Mouse (Mus musculus) thymus, postnatal 14 days (tissue): ENCODE data around the gene Atp6v1g3.

ENCODE experiments used
- DNase-seq: peaks from one replicate; pipeline ENCODE4 v3.0.0; 2021

The Atp6v1g3 gene

DNA sequence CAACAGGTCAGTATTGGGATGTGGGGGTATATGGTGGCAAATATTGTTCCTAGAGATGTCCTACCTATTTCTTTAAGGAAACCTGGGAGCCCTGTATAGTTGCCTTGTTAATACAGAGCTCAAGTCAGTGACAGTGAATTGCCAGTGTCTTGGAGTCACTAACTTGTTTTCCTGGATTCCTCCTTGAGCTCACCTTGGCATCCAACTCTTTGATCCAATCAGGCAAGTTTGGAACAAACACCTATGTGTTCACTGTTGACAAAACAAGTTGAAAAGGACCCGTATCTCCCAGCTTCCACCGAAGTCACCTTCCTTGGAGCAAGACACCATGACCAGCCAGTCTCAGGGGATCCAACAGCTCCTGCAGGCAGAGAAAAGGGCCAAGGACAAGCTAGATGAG, at the start of gene Atp6v1g3:
Gene Atp6v1g3, plus strand, starts transcription at position 301 of the 400 bp plus-strand sequence.
- no peak for DNase-seq

DNA sequence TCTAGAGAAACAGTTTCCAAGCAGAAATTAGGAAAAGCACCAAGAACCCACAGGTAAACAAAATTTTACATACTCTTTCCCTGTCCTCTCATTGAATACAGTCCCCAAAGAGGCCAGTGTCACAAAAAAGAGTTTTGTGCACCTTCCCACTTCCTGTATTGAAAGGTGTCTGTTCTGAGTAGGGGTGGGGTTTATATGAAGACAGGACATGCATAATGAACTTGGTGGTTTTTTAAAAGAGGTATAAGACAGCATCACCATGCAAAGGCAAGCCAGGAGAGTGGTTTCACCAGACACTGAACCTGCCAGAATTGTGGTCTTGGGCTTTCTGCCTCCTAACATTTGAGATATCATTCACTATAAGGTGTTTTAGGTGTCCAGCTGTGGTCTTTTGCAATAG, 40.5 kb upstream of the Atp6v1g3 start:
- DNase-seq = peak; percentile 23

DNA sequence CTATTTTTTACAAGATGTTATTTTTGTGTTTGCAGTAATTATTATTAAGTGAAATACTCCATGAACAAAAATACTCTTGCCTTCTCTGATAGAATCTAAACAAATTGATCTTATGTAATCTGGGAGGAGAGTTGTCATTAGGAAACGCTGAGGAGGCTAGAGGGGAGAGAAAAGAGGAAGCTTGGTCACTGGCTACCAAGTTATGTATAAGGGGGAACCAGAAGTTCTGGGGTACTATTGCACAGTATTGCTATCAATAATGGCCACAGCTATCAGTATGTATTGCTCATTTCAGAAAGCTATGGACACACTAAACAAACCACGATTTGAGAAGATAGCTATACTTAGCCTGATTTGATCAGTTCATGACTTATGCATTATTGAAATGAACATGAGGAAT, 36.3 kb upstream of the Atp6v1g3 start:
- no peak for DNase-seq

DNA sequence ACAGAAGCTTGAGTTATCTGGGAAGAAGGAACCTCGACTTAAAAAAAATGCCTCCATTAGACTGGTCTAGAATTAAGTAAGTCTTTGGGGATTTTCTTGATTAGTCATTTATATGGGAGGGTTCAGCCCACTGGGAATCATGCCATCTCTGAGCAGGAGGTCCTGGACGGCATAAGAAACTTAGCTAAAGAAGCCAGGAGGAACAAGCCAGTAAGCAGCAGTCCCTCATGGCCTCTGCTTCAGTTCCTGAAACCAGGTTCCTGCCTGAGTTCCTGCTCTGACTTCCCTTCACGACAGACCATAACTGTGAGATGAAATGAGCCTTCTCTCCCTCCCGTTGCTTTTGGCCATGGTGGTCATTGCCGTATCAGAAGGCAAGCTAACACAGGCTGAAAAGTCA, 29.6 kb upstream of the Atp6v1g3 start:
- no peak for DNase-seq

DNA sequence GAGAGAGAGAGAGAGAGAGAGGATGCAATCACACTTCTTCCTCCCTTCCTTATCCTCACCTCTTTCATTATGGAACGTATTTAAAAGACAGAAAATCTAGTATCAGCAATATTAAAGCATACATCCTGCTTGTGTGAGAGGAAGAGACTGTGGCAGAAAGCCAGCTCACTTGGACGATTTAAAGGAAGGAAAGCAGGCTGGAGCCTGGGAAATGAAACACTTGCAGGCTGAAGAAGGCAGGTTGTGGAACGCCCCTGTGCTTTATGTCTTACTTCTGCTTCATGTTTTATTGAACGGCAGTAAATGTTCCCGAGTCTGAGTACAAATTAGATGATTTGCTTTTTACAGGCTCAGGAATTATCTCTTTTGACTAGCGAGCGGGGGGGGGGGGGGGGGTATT, 29.1 kb upstream of the Atp6v1g3 start:
- DNase-seq = no peak

DNA sequence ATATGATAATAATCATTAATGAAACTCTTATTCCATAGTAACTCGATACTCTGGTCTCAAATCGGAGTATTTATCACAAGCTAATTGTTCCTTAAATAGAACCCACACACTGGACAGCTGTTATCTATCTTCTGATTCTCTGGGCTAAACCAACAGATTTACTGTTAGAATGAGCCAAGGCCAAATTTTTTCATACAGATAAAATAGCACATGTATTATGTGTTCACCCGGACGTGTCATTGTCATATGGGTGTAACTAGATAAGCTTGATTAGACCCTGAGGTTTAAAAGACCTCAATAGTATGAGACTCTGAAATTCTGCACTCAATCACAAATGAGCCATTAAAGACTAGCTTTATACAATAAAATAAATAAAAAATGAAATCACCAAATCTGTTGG, 28.4 kb upstream of the Atp6v1g3 start:
- no peak for DNase-seq

DNA sequence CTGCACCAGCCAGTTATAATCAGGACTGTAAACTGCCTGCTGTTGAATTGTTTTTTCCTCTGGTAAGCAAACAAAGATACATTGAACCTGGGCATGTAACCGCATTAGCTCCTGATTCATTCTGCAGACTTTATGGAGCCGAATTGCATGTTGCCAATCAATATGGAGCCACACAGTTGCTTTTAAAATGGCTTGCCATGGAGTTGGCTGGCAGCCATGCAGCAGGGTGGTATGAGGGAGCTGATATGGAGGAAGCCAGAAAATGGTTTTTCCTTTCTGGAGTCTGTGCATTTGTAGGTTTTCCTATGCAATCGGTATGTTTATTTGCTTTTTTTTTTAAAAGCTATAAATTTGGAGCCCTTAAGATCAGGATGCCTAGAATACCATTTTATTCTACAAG, 28.0 kb upstream of the Atp6v1g3 start:
- no peak for DNase-seq

DNA sequence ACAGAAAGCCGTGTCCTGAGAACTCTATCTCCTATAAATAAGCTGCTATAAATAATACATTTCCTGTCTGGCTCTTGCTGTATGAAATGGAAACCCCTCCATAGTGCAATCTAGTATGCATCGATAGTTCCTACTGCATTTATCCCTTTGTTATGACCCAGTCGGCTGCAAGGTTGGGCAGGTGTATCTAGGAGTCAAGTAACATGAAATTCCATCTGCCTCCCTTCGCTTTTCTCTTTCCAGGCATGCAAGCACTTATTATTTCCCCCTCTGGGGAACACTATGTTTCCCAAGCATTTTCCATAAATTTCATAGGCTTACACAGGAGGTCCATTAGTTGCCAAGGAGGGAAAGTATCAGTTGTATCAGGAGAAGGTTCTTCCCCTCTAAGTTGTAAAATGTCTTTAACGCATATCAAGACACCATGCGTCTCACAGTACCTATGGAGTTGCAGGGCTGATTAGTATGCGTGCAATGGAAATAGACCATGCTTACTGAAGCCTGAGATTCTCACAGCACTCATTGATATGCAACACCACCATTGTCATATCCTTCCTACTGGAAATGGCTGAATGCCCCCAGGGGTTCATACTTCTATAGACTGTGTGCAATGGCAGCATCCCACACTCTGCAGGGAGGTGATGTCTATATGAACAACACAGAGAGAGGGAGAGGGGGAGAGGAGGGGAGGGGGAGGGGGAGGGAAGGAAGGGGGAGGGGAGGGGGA, 26.9 kb upstream of the Atp6v1g3 start:
- no peak for DNase-seq

DNA sequence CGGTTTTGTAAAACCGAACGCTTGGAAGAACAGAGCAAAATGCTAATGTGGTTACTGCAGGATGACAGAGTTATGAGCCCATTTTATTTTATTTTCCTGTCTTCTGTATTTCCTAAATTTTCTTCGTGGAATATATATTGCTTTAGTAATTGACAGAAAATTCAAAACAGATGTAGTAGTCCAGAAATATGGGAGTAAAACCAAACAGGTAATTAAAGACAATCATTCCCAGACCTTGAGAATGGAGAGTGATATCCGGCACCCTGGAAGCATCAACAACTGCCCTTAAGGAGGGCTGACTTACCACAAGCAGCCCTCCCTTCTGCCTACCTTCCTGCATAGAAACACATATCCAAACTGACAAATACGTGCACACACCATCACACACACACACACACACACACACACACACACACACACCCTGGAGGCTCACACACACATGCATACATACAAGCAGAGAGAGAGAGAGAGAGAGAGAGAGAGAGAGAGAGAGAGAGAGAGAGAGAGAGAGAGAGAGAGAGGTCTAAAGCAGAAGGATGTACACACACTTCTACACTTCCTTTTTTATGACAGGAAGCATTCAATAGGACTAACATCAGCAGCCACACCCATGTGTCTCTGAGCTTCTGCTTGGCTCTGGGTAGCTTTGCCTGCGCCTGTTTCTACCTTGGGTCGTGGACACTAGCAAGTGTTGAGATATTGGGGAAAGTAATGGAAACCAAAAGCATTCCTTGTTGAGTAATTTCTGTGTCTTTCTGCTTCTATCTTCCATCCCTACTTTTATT, 25.6 kb upstream of the Atp6v1g3 start:
- DNase-seq = peak; percentile 41

DNA sequence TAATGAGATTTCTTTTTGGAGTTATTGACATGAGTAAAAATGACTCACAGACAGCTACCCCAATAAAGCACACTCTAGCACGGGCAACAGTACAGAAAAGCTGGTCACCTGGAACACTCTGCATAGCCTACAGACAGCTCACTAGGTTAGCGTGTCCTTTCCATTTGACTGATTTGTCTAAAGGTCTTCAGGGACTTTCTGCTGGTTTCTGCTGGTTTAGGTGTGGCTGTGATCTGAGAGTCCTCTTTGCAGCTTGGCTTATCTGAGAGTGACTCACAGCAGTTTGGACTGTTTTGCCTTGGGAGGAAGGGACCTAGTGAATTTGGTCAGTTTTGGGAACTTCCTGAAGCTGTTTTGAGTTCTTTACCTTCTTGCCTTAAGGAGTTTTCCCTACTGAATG, 24.8 kb upstream of the Atp6v1g3 start:
- DNase-seq = no peak

DNA sequence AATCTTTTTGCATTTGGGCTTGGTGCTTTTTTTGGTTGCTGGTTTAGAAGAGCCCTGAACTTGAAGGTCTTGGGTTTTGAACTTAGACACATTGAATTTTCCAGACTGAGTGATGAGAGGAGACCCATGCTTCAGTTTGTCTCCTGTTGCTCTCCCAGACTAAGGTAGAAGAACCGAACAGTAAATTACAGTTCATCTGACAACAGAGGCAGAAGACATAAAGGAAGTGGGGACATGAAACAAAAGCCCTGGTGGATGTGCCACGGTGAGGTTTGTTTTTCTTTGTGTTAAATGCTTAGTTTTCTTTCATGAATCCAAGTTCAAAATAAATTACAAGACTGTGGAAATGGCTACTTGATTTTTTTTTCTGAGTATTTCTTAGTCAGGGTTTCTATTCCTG, 22.6 kb upstream of the Atp6v1g3 start:
- peak; percentile 45 for DNase-seq

DNA sequence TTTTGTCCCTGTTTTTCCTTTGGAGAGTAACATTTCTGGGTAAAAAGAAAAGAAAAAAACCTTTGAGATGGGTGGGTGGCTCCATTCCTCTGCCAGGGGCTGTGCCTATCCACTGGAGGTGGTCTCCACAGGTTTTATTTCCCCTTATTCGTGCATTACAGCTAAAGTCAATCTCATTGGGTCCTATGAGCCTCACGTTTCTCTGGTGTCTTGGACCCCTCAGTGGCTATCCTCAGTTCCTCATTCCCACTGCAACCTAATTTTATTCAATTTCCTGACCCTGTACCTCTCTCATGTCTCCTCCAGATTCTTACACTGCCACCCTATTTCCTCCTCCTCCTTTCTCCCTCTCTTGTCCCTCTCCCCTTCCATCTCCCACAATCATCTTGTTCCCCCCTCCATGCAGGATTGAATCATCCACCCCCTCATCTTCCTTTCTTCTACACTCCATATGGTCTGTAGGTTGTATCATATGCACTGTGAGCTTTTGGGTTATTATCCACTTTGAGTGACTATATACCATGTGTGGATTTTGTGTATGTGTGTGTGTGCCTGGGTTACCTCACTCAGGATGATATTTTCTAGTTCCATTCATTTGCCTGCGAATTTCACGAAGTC, 17.3 kb upstream of the Atp6v1g3 start:
- DNase-seq = no peak

DNA sequence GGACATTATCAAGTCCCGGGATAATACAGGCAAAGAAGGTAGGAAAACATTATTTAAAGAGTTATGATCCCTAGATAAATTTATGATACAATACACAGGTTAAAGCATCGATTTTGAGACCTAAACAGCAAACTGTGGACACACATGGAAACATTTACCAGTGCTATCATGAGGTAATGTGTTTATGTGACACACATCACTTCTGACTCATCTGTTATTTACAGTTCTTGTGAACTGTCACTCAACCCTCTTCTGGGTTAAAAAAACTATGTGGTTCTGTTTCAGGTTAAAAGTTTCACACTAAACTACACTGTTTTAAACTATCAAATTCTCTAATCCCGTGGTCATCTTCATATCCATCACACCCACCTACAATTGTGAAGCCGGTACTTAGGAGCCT, 14.8 kb upstream of the Atp6v1g3 start:
- DNase-seq = no peak

DNA sequence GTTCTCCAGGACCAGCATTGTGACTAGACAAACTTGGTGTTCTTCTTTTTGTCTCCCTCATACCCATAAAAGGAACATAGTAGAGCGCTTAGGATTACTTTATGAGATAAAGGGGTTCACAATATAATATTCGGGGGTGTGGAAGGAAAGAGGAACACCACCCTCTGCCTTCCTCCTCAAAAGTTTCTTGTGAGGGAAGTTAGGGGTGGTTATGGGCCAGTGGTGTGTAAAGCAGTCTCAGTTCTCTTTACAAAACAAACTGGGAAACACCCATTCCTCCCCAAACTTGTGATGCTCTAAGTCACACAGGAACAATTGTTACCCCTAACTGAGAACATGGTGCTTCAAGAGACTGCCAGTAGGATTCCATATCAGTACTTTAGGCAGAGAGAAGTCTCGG, 12.0 kb upstream of the Atp6v1g3 start:
- DNase-seq = no peak

DNA sequence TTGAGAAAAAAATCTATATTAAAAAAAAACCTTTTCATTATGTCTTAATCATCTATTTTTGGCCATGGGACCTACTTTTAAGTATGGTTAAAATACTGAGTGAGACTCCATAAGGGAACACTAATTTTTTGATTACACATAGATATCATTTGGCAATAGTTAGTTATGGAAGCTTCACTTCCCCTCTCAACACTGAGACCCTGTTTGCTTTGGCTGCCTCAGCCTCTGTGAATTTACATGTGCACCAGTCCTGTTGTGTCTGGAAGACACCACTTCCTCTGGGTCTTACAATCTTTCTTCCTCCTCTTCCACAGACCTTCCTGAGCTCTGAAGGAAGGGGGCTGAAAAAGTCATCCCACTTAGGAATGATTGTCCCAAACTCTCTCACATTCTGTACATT, 11.1 kb upstream of the Atp6v1g3 start:
- no peak for DNase-seq

DNA sequence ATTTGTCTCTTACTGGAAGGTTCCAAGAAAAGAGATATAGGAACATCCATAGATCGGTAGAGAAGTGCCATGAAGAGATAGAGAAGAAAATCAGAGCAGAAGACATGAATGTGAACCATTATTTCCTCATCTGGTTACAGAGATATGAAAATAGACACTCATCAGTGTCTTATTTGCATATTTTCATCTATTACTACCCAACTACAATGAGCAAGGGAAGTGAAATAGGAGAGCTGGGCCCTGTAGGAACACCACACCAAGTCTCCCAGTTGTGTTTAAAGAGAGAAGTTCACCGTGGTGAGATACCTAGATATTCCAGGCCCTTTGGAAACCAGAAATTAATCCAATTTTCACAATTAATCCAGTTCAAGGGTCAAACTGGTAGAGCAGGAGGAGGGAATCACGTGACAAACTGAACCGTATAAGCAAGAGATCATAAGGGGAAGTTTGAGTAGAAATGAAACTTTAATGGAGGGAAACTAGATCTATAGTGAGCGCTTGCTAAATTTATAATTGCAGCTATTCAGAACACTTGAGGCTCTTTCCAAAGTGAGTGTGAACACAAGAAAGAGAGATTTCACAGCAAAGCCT, 6.0 kb upstream of the Atp6v1g3 start:
- DNase-seq = no peak

DNA sequence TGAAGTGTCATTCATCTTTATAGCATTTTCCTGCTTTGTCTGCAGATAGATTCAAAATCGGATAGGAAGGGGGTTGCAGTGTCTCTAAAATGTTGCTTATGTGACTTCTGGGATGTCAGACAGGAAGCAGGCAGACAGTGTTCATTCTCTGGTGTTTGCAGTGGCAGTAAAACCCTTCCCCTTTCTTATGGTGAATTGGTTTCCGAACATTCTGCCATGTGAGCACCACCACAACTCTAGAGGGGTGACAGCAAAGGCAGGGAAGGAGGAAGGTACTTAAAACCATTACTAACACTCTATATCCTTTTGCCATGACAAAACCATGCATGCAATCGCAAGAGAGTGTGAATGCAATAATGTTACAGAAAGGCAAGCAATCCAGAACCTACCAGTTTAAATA, 1.4 kb downstream of the Atp6v1g3 start:
- DNase-seq = peak; percentile 19

DNA sequence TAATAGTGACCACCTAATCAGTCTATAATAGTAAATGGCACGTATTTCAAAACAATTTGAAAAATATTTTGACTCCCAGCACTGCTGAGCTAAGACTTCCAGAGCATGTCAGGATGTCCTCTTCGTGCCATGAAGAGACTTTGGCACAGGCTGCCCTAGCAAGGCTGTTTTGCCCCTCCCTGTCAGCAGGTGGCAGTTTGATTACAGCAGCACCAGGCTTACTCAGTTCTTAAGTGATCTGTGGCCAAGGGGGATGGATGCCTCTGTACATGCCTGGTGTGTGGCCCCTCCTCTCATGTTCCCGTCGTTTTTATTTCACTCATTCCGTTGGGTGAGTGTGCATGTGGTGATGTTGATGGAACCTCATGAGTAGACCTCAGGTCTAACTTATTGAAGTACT, 2.3 kb downstream of the Atp6v1g3 start:
- DNase-seq = peak; percentile 83

DNA sequence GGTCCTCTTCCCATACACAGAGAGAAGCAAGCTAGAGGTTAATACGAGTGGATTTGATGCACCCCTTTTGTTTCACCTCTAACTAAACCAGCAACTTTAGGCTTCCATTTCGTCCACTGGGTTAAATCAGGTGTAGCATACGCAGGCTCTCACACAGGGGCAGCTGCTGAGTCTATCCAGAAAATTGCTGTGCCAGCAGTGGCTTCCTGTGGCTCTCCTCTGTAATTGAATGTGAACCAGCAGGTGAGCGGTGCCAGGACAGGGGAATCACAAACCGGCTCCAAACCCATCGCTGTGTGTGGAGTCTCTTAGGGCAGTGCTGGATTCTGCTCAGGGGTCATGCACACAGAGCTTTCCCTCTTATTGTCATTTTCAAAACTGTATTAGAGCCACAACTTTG, 7.6 kb downstream of the Atp6v1g3 start:
- no peak for DNase-seq

DNA sequence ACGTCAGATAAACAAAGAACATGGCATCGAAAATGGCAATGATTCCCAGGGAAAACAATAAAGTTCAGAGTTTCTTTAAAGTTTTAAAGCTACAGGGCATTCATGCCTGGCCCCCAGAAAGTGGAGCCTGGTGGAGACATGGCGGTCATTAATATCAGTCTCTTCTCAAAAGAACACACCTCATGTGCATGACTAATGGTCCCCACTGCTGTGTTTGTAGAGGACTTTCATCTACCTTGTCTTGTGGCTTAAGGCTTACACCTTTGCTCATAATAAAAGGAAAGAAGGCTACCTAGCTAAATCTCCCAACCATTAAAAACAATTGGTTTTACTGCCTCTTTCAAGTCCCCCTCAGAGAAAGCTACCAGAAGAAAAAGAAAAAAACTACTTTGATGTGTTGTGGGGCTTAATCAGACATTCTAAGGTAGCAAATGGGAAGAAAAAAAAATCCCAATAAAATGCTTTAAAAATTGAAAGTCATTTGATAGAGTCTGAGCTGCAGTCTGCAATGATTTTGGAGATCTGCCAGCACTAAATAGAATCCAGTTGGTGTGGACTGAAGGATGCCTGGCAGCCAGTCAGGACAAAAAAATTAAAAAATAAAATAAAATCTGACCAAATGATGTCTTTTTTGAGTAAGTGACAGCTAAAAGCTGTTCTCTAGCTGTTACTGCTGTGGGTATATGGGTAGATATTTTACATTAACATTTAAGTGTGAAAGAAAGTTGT, 9.0 kb downstream of the Atp6v1g3 start:
- no peak for DNase-seq

DNA sequence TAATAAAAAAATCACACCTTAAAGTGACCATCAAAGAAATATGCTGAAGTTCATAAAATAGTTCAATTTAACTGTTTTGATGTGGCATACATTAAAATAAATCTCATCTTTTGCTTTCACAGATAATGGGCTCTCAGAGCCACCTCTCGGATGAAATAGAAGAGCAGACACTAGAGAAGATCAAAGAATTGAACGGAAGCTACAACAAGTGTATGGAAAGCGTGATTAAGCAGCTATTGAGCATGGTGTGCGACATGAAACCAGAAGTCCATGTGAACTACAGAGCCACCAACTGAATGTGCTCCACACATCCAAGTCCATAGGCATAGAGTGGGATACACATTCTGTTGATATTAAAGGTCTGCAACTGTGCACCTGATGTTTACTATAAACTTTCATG, 14.1 kb downstream of the Atp6v1g3 start:
- no peak for DNase-seq

DNA sequence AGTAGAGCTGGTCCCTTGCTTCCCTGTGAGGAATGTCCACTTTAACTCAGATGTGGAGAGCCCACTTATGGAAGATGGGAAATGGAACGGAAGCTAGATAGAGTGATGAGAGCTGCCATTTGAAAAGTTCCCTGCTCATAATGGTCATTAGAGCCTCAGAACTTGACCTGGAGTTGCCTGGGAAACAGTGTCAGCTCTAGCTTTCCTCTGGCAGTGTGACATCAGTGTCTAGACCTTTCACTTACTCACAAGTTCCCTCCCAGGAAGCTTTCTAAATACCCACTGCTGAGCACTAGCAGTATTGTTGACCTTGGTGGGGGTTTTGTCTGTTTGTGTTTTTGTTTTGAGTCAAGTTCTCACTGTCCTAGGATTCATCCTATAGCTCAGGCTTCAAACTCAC, 15.2 kb downstream of the Atp6v1g3 start:
- no peak for DNase-seq
